Mouse (Mus musculus) lung, embryonic 15.5 days (tissue): ENCODE measurements around the gene Gm4779. TPM values are rescaled to one million over a fixed set of nuclear protein-coding genes. Genes with fewer than 3 reads are reported as not detected.
"Not testable (repeated sequence)": the region's sequence is repeated elsewhere in the genome, so short reads cannot be mapped to it uniquely, and the experiment has no call there.

Experiments
- ATAC-seq: fragments of 200-750 bp; cut with Nextera tagmentation; 2 replicates; pipeline ENCODE4 v1.8.0; 2017; ENCODE audit warnings: moderate number of reproducible peaks, borderline replicate concordance; ENCODE audit not compliant: low FRiP score, low TSS enrichment; ENCODE audit errors: extremely low read depth
- H3K27ac ChIP-seq: fragments of 300-500 bp; sonication (generic); 2 replicates; pipeline ENCODE4 v1.5.1; 2015; ENCODE audit warnings: moderate library complexity, mild to moderate bottlenecking, inconsistent platforms
- H3K27me3 ChIP-seq: fragments of 300-500 bp; sonication (generic); 2 replicates; pipeline ENCODE4 v1.6.1; 2015; ENCODE audit warnings: inconsistent platforms
- H3K36me3 ChIP-seq: fragments of 300-500 bp; sonication (generic); 2 replicates; pipeline ENCODE4 v1.6.1; 2015; ENCODE audit warnings: inconsistent platforms
- H3K4me1 ChIP-seq: fragments of 300-500 bp; sonication (generic); 2 replicates; pipeline ENCODE4 v1.6.1; 2015; ENCODE audit warnings: inconsistent platforms
- H3K4me2 ChIP-seq: fragments of 300-500 bp; sonication (generic); 2 replicates; pipeline ENCODE4 v1.6.1; 2015; ENCODE audit warnings: inconsistent platforms, mild to moderate bottlenecking, moderate library complexity
- H3K4me3 ChIP-seq: fragments of 300-500 bp; sonication (generic); 2 replicates; pipeline ENCODE4 v1.5.1; 2015; ENCODE audit warnings: mild to moderate bottlenecking, inconsistent platforms
- H3K9ac ChIP-seq: fragments of 300-500 bp; sonication (generic); 2 replicates; pipeline ENCODE4 v1.6.1; 2015; ENCODE audit warnings: inconsistent platforms
- H3K9me3 ChIP-seq: fragments of 300-500 bp; sonication (generic); 2 replicates; pipeline ENCODE4 v1.6.1; 2016; ENCODE audit warnings: inconsistent platforms
- WGBS: fragments of 180-500 bp; shearing (Covaris S2); methylation state at CpG from one replicate; pipeline ENCODE4 v1.1.7; 2015; 5-methylcytosine and 5-hydroxymethylcytosine counted together
- polyA plus RNA-seq: library from polyadenylated mRNA; unstranded; fragments of >200 nt; fragmentation: Nextera tagmentation; extraction: Ambion mirVana; gene quantifications from 2 replicates; pipeline ENCODE4 v1.2.1, GENCODE M21; 2015

Gm4779 gene
- 0.09 and 0.33 TPM in 2 replicates for polyA plus RNA-seq

GRCm38 (mm10) chrX:101794342-101794741 is at the start of gene Gm4779, which contains the start of gene 8030474K03Rik:
Gm4779 (minus strand) TSS chrX:101794423.
8030474K03Rik (plus strand) TSS chrX:101794656.
- no peak for ATAC-seq
- WGBS, result 88% methylated on average over 35 of the region's 35 CpGs
- H3K4me2 ChIP-seq, result no peak within 1 kb of the TSS
- no peak within 1 kb of the TSS for H3K27ac ChIP-seq
- no peaks in the 10 kb centered on the region for H3K27me3 ChIP-seq
- H3K4me1 ChIP-seq, result no peaks in the 10 kb centered on the region
- no peaks in the 10 kb centered on the region for H3K9me3 ChIP-seq
- no peak within 1 kb of the TSS for H3K4me3 ChIP-seq
- H3K36me3 ChIP-seq, result no peaks in the 10 kb centered on the region
- H3K9ac ChIP-seq, result no peak within 1 kb of the TSS

- ATAC-seq, H3K36me3 ChIP-seq, H3K27me3 ChIP-seq, H3K4me3 ChIP-seq, H3K9ac ChIP-seq, H3K4me2 ChIP-seq, H3K27ac ChIP-seq, H3K4me1 ChIP-seq, H3K9me3 ChIP-seq: not testable (repeated sequence)
These were observed 25.8 kb upstream of the Gm4779 start for GRCm38 (mm10) chrX:101819980-101820379.

DNA sequence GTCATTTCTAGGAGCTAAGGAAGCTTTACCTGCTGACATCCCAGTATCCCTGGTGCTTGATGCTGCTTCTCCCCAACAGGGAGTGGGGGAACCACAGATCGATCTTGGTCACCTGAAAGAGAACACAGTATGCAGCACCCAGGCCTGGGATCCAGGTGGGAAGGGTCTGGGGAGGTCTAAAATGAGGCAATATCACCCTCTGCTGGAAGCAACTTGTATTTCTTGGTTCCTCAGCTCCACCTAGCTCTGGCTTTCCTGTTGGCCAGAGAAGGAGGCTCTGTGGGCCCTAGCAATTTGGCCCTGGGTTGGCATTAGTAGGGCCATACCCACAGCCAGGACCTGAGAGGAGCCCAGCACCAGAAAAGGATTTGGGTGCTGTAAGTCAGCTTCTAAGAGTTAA is 24.9 kb upstream of the Gm4779 start:
- ATAC-seq, result no peak
- Histone ChIP-seq H3K9ac (no peak overlapping the region), H3K4me3 (no peak overlapping the region), H3K27me3 (peaks cover 4% of the 10 kb centered on the region; the same call in 1 of the 2 replicates), H3K36me3 (no peaks in the 10 kb centered on the region), H3K27ac (no peak overlapping the region), H3K4me1 (no peaks in the 10 kb centered on the region), H3K9me3 (no peaks in the 10 kb centered on the region), H3K4me2 (no peak overlapping the region)
- WGBS, result 33% methylated on average over 1 of the region's 1 CpGs

GRCm38 (mm10) chrX:101811750-101812149 is 17.5 kb upstream of the Gm4779 start:
- Histone ChIP-seq H3K36me3 (no peaks in the 10 kb centered on the region), H3K9ac (no peak overlapping the region), H3K4me1 (no peaks in the 10 kb centered on the region), H3K4me3 (no peak overlapping the region), H3K27me3 (peaks cover 3% of the 10 kb centered on the region; the same call in 1 of the 2 replicates), H3K27ac (no peak overlapping the region), H3K4me2 (no peak overlapping the region), H3K9me3 (no peaks in the 10 kb centered on the region)
- 59% methylated on average over 3 of the region's 3 CpGs for WGBS
- ATAC-seq, result no peak

GRCm38 (mm10) chrX:101805512-101805911 is 11.3 kb upstream of the Gm4779 start:
- Histone ChIP-seq H3K36me3 (no peaks in the 10 kb centered on the region), H3K27me3 (peaks cover 7% of the 10 kb centered on the region; the same call in 1 of the 2 replicates), H3K27ac (no peak overlapping the region), H3K4me1 (no peaks in the 10 kb centered on the region), H3K4me3 (no peak overlapping the region), H3K9me3 (no peaks in the 10 kb centered on the region), H3K9ac (no peak overlapping the region), H3K4me2 (no peak overlapping the region)
- 20% methylated on average over 2 of the region's 2 CpGs for WGBS
- no peak for ATAC-seq

- Histone ChIP-seq H3K9ac (no peak overlapping the region), H3K27me3 (no peaks in the 10 kb centered on the region), H3K36me3 (no peaks in the 10 kb centered on the region), H3K4me2 (no peak overlapping the region), H3K27ac (no peak overlapping the region), H3K4me1 (no peaks in the 10 kb centered on the region), H3K4me3 (no peak overlapping the region), H3K9me3 (no peaks in the 10 kb centered on the region)
- WGBS, result 38% methylated on average over 4 of the region's 4 CpGs
- ATAC-seq, result no peak
These were observed 2.7 kb downstream of the Gm4779 start for GRCm38 (mm10) chrX:101791551-101791950.

DNA sequence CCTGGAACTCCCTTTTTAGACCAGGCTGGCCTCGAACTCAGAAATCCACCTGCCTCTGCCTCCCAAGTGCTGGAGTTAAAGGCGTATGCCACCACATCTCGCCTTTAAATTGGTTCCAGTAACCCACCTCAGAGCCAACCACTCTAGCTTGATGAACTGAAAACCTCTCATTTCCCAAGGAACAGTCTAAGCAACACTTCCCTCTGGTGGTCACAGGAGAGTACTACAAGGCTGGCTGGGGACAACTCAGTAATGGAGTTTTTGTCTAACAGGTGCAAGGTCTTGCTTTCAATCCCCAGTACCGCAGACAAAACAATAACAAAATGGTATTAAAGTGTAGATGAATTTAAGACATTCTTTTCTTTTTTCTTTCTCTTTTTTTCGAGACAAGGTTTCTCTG is 22.2 kb downstream of the Gm4779 start:
- H3K4me3 ChIP-seq, result no peak overlapping the region
- H3K9me3 ChIP-seq, result no peaks in the 10 kb centered on the region
- 34% methylated on average over 5 of the region's 5 CpGs for WGBS
- H3K27ac ChIP-seq, result no peak overlapping the region
- H3K9ac ChIP-seq, result no peak overlapping the region
- ATAC-seq, result no peak
- no peak overlapping the region for H3K4me2 ChIP-seq
- peaks cover 3% of the 10 kb centered on the region; the same call in 1 of the 2 replicates for H3K27me3 ChIP-seq
- H3K36me3 ChIP-seq, result no peaks in the 10 kb centered on the region
- no peaks in the 10 kb centered on the region for H3K4me1 ChIP-seq

- no peak for ATAC-seq
- Histone ChIP-seq H3K9ac (no peak overlapping the region), H3K36me3 (no peaks in the 10 kb centered on the region), H3K4me3 (no peak overlapping the region), H3K4me2 (no peak overlapping the region), H3K9me3 (no peaks in the 10 kb centered on the region), H3K27me3 (peaks cover 3% of the 10 kb centered on the region; the same call in 1 of the 2 replicates), H3K27ac (no peak overlapping the region), H3K4me1 (no peaks in the 10 kb centered on the region)
- WGBS, result 34% methylated on average over 3 of the region's 3 CpGs
These were observed 23.9 kb downstream of the Gm4779 start for GRCm38 (mm10) chrX:101770307-101770706.

GRCm38 (mm10) chrX:101769478-101769877 is 24.7 kb downstream of the Gm4779 start:
- H3K27ac ChIP-seq, result no peak overlapping the region
- H3K36me3 ChIP-seq, result no peaks in the 10 kb centered on the region
- no peak overlapping the region for H3K4me3 ChIP-seq
- ATAC-seq, result no peak
- H3K9me3 ChIP-seq, result no peaks in the 10 kb centered on the region
- no peaks in the 10 kb centered on the region for H3K4me1 ChIP-seq
- peaks cover 3% of the 10 kb centered on the region; the same call in 1 of the 2 replicates for H3K27me3 ChIP-seq
- 48% methylated on average over 2 of the region's 2 CpGs for WGBS
- no peak overlapping the region for H3K4me2 ChIP-seq
- no peak overlapping the region for H3K9ac ChIP-seq

- H3K4me3 ChIP-seq, result no peak overlapping the region
- H3K27me3 ChIP-seq, result no peaks in the 10 kb centered on the region
- no peaks in the 10 kb centered on the region for H3K9me3 ChIP-seq
- H3K27ac ChIP-seq, result no peak overlapping the region
- no peaks in the 10 kb centered on the region for H3K4me1 ChIP-seq
- 32% methylated on average over 7 of the region's 7 CpGs for WGBS
- H3K4me2 ChIP-seq, result no peak overlapping the region
- H3K9ac ChIP-seq, result no peak overlapping the region
- ATAC-seq, result no peak
- H3K36me3 ChIP-seq, result no peaks in the 10 kb centered on the region
These were observed 26.9 kb downstream of the Gm4779 start for GRCm38 (mm10) chrX:101767280-101767679.

DNA sequence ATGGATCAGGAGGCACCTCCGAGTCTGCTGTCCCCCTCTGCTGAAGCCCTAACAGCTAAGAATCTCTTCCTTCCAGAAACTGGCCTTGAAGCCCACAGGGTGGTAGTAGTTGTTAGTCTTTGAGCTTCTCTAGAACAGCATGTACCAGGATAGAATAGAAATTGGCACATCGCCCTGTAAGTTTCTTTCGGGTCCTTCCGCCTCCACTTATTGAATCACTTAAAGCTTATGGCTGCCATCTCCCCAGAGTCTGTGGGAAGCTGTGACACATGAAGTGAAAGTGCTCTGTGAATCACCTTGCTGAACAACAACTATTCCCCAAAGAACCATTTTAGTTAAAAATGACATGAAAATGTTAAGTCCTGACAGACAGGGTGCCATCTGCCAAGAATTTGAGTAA is 29.1 kb downstream of the Gm4779 start:
- no peak overlapping the region for H3K9ac ChIP-seq
- WGBS, result 65% methylated on average over 4 of the region's 4 CpGs
- no peak overlapping the region for H3K4me3 ChIP-seq

GRCm38 (mm10) chrX:101764621-101765020 is 29.6 kb downstream of the Gm4779 start:
- no peaks in the 10 kb centered on the region; the same call in 1 of the 2 replicates for H3K27me3 ChIP-seq
- WGBS, result 68% methylated on average over 5 of the region's 5 CpGs
- ATAC-seq, result no peak
- no peak overlapping the region for H3K27ac ChIP-seq
- H3K4me2 ChIP-seq, result no peak overlapping the region
- H3K4me1 ChIP-seq, result no peaks in the 10 kb centered on the region
- H3K4me3 ChIP-seq, result no peak overlapping the region
- H3K9ac ChIP-seq, result no peak overlapping the region
- H3K36me3 ChIP-seq, result no peaks in the 10 kb centered on the region
- no peaks in the 10 kb centered on the region for H3K9me3 ChIP-seq

More for the DNA sequence above, 29.1 kb downstream of the Gm4779 start:
- ATAC-seq, result no peak
- Histone ChIP-seq H3K4me2 (no peak overlapping the region), H3K4me1 (no peaks in the 10 kb centered on the region), H3K27ac (no peak overlapping the region), H3K9me3 (no peaks in the 10 kb centered on the region), H3K27me3 (no peaks in the 10 kb centered on the region; the same call in 1 of the 2 replicates), H3K36me3 (no peaks in the 10 kb centered on the region)

DNA sequence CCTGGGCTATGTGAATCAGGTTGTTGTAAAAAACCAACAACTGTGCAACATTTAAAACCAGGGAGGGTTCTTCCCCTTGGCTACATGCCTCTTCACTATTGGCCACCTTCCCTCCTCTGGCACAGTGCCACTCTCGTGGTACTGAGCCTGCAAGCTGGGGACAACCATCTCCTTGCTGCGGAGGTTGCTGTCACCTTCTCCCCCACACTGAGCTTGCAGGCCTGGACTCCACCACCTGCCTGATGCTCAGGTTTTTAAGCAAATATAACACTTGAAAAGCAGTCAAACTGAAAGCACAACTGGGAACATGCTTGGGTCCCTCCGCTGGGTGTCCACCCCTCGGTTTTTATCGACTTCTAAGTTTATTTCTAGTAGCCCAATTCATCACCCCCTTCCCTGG is 39.7 kb downstream of the Gm4779 start:
- Histone ChIP-seq H3K27ac (no peak overlapping the region), H3K9ac (no peak overlapping the region), H3K4me3 (no peak overlapping the region), H3K36me3 (no peaks in the 10 kb centered on the region), H3K4me2 (no peak overlapping the region), H3K9me3 (no peaks in the 10 kb centered on the region), H3K27me3 (no peaks in the 10 kb centered on the region), H3K4me1 (no peaks in the 10 kb centered on the region)
- no peak for ATAC-seq
- 45% methylated on average over 5 of the region's 5 CpGs for WGBS
